Mouse (Mus musculus) heart, embryonic 12.5 days (tissue): ENCODE results near the gene Sema3g. TPM values are rescaled to one million over a fixed set of nuclear protein-coding genes. Genes with fewer than 3 reads are reported as not detected.

ENCODE experiments used
- ATAC-seq: fragments of 200-750 bp; cut with Nextera tagmentation; 2 replicates; pipeline ENCODE4 v1.8.0; 2017; ENCODE audit warnings: moderate TSS enrichment, moderate library complexity; ENCODE audit not compliant: insufficient number of reproducible peaks, low FRiP score
- H3K27ac ChIP-seq: fragments of 300-500 bp; sonication (generic); 2 replicates; pipeline ENCODE4 v1.5.1; 2016; ENCODE audit warnings: mild to moderate bottlenecking, moderate library complexity; ENCODE audit not compliant: poor library complexity, severe bottlenecking
- H3K27me3 ChIP-seq: fragments of 300-500 bp; sonication (generic); replicated peaks from 2 replicates; pipeline ENCODE4 v1.6.1; 2016; ENCODE audit warnings: mild to moderate bottlenecking, moderate library complexity
- H3K36me3 ChIP-seq: fragments of 300-500 bp; sonication (generic); 2 replicates; pipeline ENCODE4 v1.6.1; 2016; ENCODE audit warnings: mild to moderate bottlenecking, moderate library complexity
- H3K4me1 ChIP-seq: fragments of 300-500 bp; sonication (generic); replicated peaks from 2 replicates; pipeline ENCODE4 v1.6.1; 2016; ENCODE audit warnings: mild to moderate bottlenecking
- H3K4me2 ChIP-seq: fragments of 300-500 bp; sonication (generic); 2 replicates; pipeline ENCODE4 v1.6.1; 2016; ENCODE audit warnings: mild to moderate bottlenecking, moderate library complexity
- H3K4me3 ChIP-seq: fragments of 300-500 bp; sonication (generic); 2 replicates; pipeline ENCODE4 v1.5.1; 2016; ENCODE audit warnings: mild to moderate bottlenecking
- H3K9ac ChIP-seq: fragments of 300-500 bp; sonication (generic); 2 replicates; pipeline ENCODE4 v1.6.1; 2016; ENCODE audit warnings: mild to moderate bottlenecking, moderate library complexity
- H3K9me3 ChIP-seq: fragments of 300-500 bp; sonication (generic); replicated peaks from 2 replicates; pipeline ENCODE4 v1.6.1; 2016; ENCODE audit warnings: mild to moderate bottlenecking, moderate library complexity
- WGBS: fragments of 180-500 bp; shearing (Covaris S2); methylation state at CpG from one replicate; pipeline ENCODE4 v1.1.7; 2016; 5-methylcytosine and 5-hydroxymethylcytosine counted together
- polyA plus RNA-seq: library from polyadenylated mRNA; unstranded; fragments of >200 nt; fragmentation: Nextera tagmentation; extraction: Ambion mirVana; gene quantifications from 2 replicates; pipeline ENCODE4 v1.2.1, GENCODE M21; 2016

Sema3g gene
- polyA plus RNA-seq, 1 experiment from 2014 or later = 0.34 TPM

GRCm38 (mm10) chr14:31232404-31233069, 14.9 kb downstream of the Sema3g start:
- ATAC-seq = no peak
- H3K27ac ChIP-seq = no peak overlapping the region

GRCm38 (mm10) chr14:31233070-31233995, 15.7 kb downstream of the Sema3g start:
- ATAC-seq = peak; percentile 41; the same call in 1 of the 2 replicates
- Histone ChIP-seq H3K27me3 (no peaks in the 10 kb centered on the region), H3K4me3 (no peak overlapping the region), H3K9me3 (no peaks in the 10 kb centered on the region), H3K36me3 (no peaks in the 10 kb centered on the region; the same call in 1 of the 2 replicates), H3K4me1 (peaks cover 50% of the 10 kb centered on the region), H3K27ac (no peak overlapping the region), H3K4me2 (no peak overlapping the region), H3K9ac (no peak overlapping the region)
- WGBS = 63% methylated on average over 14 of the region's 14 CpGs

More at GRCm38 (mm10) chr14:31232404-31233069, 14.9 kb downstream of the Sema3g start:
- no peaks in the 10 kb centered on the region for H3K9me3 ChIP-seq
- no peaks in the 10 kb centered on the region for H3K36me3 ChIP-seq
- no peak overlapping the region for H3K4me3 ChIP-seq
- H3K4me2 ChIP-seq = no peak overlapping the region
- no peak overlapping the region for H3K9ac ChIP-seq
- 70% methylated on average over 13 of the region's 13 CpGs for WGBS
- H3K27me3 ChIP-seq = no peaks in the 10 kb centered on the region
- peaks cover 56% of the 10 kb centered on the region for H3K4me1 ChIP-seq

DNA sequence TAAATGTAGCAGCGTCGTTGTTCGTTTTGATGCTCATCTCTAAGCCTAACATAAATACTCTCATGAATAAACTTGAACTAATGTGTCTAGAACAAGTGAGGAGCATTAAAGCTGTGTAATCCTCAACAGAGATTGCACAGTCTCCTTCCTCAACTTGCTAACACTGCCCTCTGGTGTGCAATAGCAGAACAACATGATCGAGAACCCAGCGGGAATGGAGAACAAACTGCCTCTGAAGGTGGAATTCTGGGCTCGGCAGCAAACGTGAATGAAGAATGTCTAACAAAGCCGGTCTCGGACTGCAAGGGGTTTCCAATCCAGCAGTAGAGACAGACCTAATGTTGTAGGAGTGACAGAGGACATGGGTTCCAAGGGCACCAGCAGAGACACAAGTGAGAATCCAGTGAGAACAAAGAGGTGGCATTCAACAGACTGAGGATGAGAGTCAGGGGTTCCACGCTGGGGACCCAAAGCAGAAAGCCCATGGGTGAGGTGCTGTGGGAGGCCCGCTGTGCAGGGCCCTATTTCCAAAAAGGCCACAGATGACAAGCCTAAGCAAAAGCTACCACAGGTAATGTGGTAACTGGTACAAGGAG, 16.4 kb downstream of the Sema3g start:
- Histone ChIP-seq H3K27me3 (no peaks in the 10 kb centered on the region), H3K4me2 (peak overlapping the region; percentile 39), H3K9me3 (no peaks in the 10 kb centered on the region), H3K4me1 (peaks cover 43% of the 10 kb centered on the region), H3K9ac (0 out of 2 replicates have a peak overlapping the region, but pooled peaks have one; percentile 19), H3K4me3 (no peak overlapping the region), H3K36me3 (peaks cover 6% of the 10 kb centered on the region; the same call in 1 of the 2 replicates), H3K27ac (no peak overlapping the region)
- WGBS = 11% methylated on average over 11 of the region's 11 CpGs
- ATAC-seq = no peak

GRCm38 (mm10) chr14:31237101-31237882, 19.6 kb downstream of the Sema3g start:
- Histone ChIP-seq H3K4me2 (no peak overlapping the region), H3K27ac (no peak overlapping the region), H3K4me1 (peaks cover 14% of the 10 kb centered on the region; the same call in 1 of the 2 replicates), H3K4me3 (no peak overlapping the region), H3K27me3 (no peaks in the 10 kb centered on the region), H3K9me3 (no peaks in the 10 kb centered on the region), H3K9ac (no peak overlapping the region), H3K36me3 (peaks cover 6% of the 10 kb centered on the region; the same call in 1 of the 2 replicates)
- ATAC-seq = no peak
- WGBS = 74% methylated on average over 7 of the region's 7 CpGs

- Histone ChIP-seq H3K9me3 (no peaks in the 10 kb centered on the region), H3K27ac (no peak overlapping the region), H3K27me3 (no peaks in the 10 kb centered on the region), H3K36me3 (peaks cover 6% of the 10 kb centered on the region; the same call in 1 of the 2 replicates), H3K4me3 (no peak overlapping the region), H3K4me1 (no peaks in the 10 kb centered on the region), H3K9ac (no peak overlapping the region), H3K4me2 (no peak overlapping the region)
- no peak for ATAC-seq
- 71% methylated on average over 3 of the region's 3 CpGs for WGBS
These were observed 22.9 kb downstream of the Sema3g start for GRCm38 (mm10) chr14:31240528-31240927.

DNA sequence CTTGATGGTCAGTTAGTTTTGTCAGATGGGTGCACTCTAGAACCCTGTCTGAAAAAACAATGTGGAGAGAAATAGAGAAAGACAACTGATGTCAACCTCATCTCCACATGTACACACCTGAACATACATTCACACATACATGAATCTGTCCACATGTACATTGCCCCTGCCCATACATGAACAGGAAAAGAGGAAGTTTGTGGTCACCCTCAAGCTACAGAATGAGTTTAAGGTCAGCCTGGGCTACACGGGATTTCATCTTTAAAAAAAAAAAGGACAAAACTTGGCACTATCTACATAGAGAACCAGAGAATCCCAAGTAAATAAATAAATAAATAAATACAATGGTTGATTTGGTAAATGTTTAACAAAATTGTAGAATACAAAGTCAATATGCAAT, 27.1 kb downstream of the Sema3g start:
- H3K4me1 ChIP-seq = peaks cover 4% of the 10 kb centered on the region
- no peak overlapping the region for H3K27ac ChIP-seq
- H3K9me3 ChIP-seq = no peaks in the 10 kb centered on the region
- no peak for ATAC-seq
- H3K9ac ChIP-seq = no peak overlapping the region
- H3K4me2 ChIP-seq = no peak overlapping the region
- WGBS = 74% methylated on average over 1 of the region's 1 CpGs
- H3K27me3 ChIP-seq = no peaks in the 10 kb centered on the region
- H3K36me3 ChIP-seq = no peaks in the 10 kb centered on the region
- H3K4me3 ChIP-seq = no peak overlapping the region

DNA sequence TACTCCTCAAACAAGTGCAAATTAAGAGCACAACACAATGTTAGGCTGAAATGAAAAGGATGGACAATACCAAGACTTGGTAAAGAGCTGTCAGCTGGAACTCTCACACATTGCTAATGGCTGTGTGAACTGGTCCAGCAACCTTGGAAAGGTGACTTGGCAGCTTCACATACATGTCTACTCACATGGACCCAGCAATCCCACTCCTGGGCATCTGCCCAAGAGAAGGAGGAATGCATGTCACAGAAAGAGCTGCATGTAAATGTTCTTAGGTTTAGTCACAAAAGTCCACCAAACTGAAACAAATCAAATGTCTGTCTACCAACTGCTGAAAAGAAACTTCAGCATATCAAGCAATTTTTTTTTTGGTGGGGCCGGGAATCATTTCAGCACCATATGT, 28.3 kb downstream of the Sema3g start:
- Histone ChIP-seq H3K9ac (no peak overlapping the region), H3K27ac (no peak overlapping the region), H3K4me1 (peaks cover 11% of the 10 kb centered on the region), H3K4me2 (no peak overlapping the region), H3K27me3 (no peaks in the 10 kb centered on the region), H3K4me3 (no peak overlapping the region), H3K9me3 (no peaks in the 10 kb centered on the region), H3K36me3 (no peaks in the 10 kb centered on the region)
- 41% methylated on average over 1 of the region's 1 CpGs for WGBS
- no peak for ATAC-seq

- ATAC-seq = no peak
- WGBS = 88% methylated on average over 6 of the region's 6 CpGs
These were observed 30.7 kb downstream of the Sema3g start for GRCm38 (mm10) chr14:31248396-31248795.

GRCm38 (mm10) chr14:31250222-31251083, 32.8 kb downstream of the Sema3g start:
- ATAC-seq = peak; percentile 86
- Histone ChIP-seq H3K27me3 (no peaks in the 10 kb centered on the region), H3K4me3 (peak overlapping the region; percentile 97), H3K4me1 (peaks cover 22% of the 10 kb centered on the region), H3K9me3 (no peaks in the 10 kb centered on the region), H3K4me2 (peak overlapping the region; percentile 74), H3K27ac (peak overlapping the region; percentile 97), H3K9ac (peak overlapping the region; percentile 89), H3K36me3 (peaks cover 28% of the 10 kb centered on the region)
- 19% methylated on average over 38 of the region's 38 CpGs for WGBS

More at GRCm38 (mm10) chr14:31248396-31248795, 30.7 kb downstream of the Sema3g start:
- H3K27me3 ChIP-seq = no peaks in the 10 kb centered on the region
- H3K9ac ChIP-seq = no peak overlapping the region
- no peak overlapping the region for H3K4me2 ChIP-seq
- no peak overlapping the region for H3K4me3 ChIP-seq
- H3K36me3 ChIP-seq = peaks cover 7% of the 10 kb centered on the region; the same call in 1 of the 2 replicates
- peaks cover 22% of the 10 kb centered on the region for H3K4me1 ChIP-seq
- H3K27ac ChIP-seq = no peak overlapping the region
- no peaks in the 10 kb centered on the region for H3K9me3 ChIP-seq
